In the genomic region with DNA sequence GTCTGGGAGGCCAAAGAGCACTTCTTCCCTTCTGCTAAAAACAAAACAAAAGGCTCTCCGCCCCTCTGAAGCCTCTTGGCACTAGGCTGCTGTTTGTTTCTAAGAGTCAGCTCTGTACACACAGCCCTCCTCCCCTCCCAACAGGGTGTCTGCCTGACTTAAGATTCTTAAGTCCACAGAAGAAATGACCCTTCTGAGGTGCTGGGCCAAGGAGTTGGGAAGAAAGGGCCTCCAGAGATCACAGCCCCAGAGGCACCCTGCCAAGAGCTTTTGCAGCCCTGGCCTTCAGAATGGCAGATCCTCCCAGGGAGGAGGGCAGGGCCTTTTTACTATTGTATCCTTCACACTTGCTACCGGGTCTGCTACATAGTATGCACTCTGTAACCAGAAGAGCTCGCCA, we compare ENCODE assay signal across 10 mouse cellular contexts. TPM values are rescaled to one million over a fixed set of nuclear protein-coding genes. Genes with fewer than 3 reads are reported as not detected.
DNase-seq lines count a peak whose midpoint lies in the region.
"Had no signal": no experiment of that assay in that cellular context is flagged by ENCODE, and none has a peak within 500 bp of the region (broad histone marks: within the 10 kb centered on the region; RNA-seq: fewer than 3 reads in every experiment).

No protein-coding gene starts in this region.

- H3K4me1 ChIP-seq in limb, embryonic 10.5 days, result peaks cover 67% of the 10 kb centered on the region

- H3K4me3 ChIP-seq in limb, embryonic 10.5 days, result no peak overlapping the region

- peak overlapping the region; percentile 36; the same call in 1 of the 2 replicates for H3K27ac ChIP-seq in limb, embryonic 10.5 days
- H3K27ac ChIP-seq: macrophage had no signal

- no peaks in the 10 kb centered on the region for H3K9me3 ChIP-seq in limb, embryonic 10.5 days (replicated peaks)

- H3K27me3 ChIP-seq in limb, embryonic 10.5 days (ENCODE audit: low read depth, poor library complexity, severe bottlenecking), result no peaks in the 10 kb centered on the region

- 41% methylated on average over 3 of the region's 3 CpGs for WGBS in limb, embryonic 10.5 days

- DNase-seq in adrenal gland, adult 2 months, result peak; percentile 49
- no peak for DNase-seq in adrenal gland, adult 8-10 months
- peak; percentile 40 to 50 for DNase-seq in right cerebral cortex, postnatal 10 days (ENCODE audit: low spot score in 2 of 2)
- DNase-seq in right cerebral cortex, postnatal 4 days, result no peak
- no peak for DNase-seq in limb, embryonic 10.5 days (ENCODE audit: low spot score)
- DNase-seq in layer of hippocampus, adult 18-20 months (ENCODE audit: low spot score in 2 of 2), result no peak
- no peak for DNase-seq in layer of hippocampus, postnatal 25 days (ENCODE audit: extremely low spot score in 1 of 2, low spot score in 1 of 2)
- DNase-seq in thymus, postnatal 36 days, result no peak
- DNase-seq: thymus, postnatal 4 days had no signal

- no peaks in the 10 kb centered on the region for H3K36me3 ChIP-seq in limb, embryonic 10.5 days

RNA-seq across cellular contexts. Expression of a gene that starts 33.6 kb away (rescaled TPM):
- total RNA-seq in adrenal gland, adult 2 months (2021), result 10 to 100 TPM; 23.6 to 27.1 TPM
- polyA plus RNA-seq in adrenal gland, adult 2 months (2012; rRNA removed), result 23.1 and 24.4 TPM in 2 replicates
- total RNA-seq in adrenal gland, adult 8-10 months (2022), result 10 to 100 TPM; 19.5 to 29.1 (median 23.9) TPM
- polyA plus RNA-seq in limb, embryonic 10.5 days (2016; fragmentation: Nextera tagmentation; extraction: Ambion mirVana), result 10.8 and 13.7 TPM in 2 replicates
- total RNA-seq in layer of hippocampus, adult 18-20 months (2021), result 10 to 100 TPM; 50.9 to 53.4 TPM
- 10 to 100 TPM; 48.2 to 53.3 TPM for total RNA-seq in layer of hippocampus, postnatal 25 days (2021)

Comparison
In these comparisons a context has a peak if more than half of its experiments do, and no peak if none do; other contexts are left out.
1. DNase-seq: peak in adrenal gland, adult 2 months (single experiment) and right cerebral cortex, postnatal 10 days (2 of 2); none in adrenal gland, adult 8-10 months (single experiment), right cerebral cortex, postnatal 4 days (single experiment), limb, embryonic 10.5 days (single experiment), layer of hippocampus, adult 18-20 months (0 of 2), layer of hippocampus, postnatal 25 days (0 of 2) and thymus, postnatal 36 days (0 of 2).